Mouse (Mus musculus): Measurements from ENCODE around the gene Taar9.
"Not testable (repeated sequence)": the region's sequence is repeated elsewhere in the genome, so short reads cannot be mapped to it uniquely, and the experiment has no call there.

Gene Taar9

DNA sequence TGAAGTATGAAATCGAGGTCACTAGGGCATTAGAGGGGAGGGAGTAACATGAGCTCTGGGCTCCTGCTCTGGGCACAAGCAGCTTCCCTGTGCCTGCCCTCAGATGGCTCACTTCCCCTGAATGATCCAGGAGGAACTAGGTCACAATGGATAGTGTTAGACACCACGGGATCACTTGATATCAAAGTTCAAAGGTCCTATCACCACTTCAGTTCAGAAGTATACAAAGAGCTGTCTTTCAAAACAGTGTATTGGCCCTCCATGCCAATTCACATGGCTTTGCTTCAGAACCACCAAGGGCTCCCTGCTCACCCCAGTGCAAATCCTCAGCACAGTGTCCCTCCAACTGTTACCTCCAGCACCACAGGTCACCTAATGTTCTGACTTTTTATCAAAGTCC, 34.6 kb downstream of the Taar9 start:
- DNase-seq = not testable (repeated sequence)

DNA sequence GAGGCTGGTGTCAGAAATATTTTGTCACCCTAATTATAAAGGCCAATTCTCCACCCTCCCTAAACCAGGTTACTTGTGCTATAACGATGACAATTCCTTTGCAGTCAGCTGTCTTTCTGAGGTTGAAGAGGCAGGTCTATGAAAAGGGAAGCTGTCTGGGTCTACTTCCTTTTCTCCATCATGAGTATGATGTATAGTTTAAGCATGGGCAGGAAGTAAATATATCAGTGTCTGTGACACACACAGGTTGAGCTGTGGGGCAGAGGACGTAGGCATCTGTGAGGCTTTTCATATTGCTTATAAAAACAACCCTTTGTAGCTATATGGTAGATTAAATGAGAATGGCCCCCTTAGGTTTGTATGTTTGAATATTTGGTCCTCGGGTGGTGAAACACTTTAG, 50.3 kb downstream of the Taar9 start:
- DNase-seq = no peak
